Mouse (Mus musculus): ENCODE results near the gene AI464131.

- TF ChIP-seq CTCF (IDR thresholded peaks at IDR 0.05; ENCODE audit: control insufficient read depth, insufficient read depth, low read length): no peak
- no peak for TF ChIP-seq POLR2A (IDR thresholded peaks at IDR 0.05; ENCODE audit: borderline replicate concordance, control insufficient read depth, low read depth, low read length)
These were observed 9.9 kb downstream of the AI464131 start for GRCm38 (mm10) chr4:41492951-41493350.
